Mouse (Mus musculus) MEL (cell line): ENCODE results near the gene Plcb1.

Source experiments
- BHLHE40 ChIP-seq: IDR thresholded peaks from 2 replicates; pipeline ENCODE4 v1.6.1; 2012; ENCODE audit warnings: low read depth, mild to moderate bottlenecking, inconsistent platforms, low read length, improper control_type of control experiment, borderline replicate concordance
- CHD2 ChIP-seq: IDR thresholded peaks from 2 replicates; pipeline ENCODE4 v1.6.1; 2011; ENCODE audit warnings: low read length, improper control_type of control experiment
- CTCF ChIP-seq, 3 experiments: IDR thresholded peaks in 2 of 3; conservative IDR thresholded peaks in 1 of 3; 2 replicates each; pipeline ENCODE4 v1.5.1; 2011 to 2012; ENCODE audit warnings: low read length in 3 of 3, low read depth in 2 of 3, mild to moderate bottlenecking in 2 of 3, improper control_type of control experiment in 1 of 3, inconsistent platforms in 1 of 3, mixed read lengths in 1 of 3, moderate library complexity in 1 of 3; ENCODE audit not compliant: control insufficient read depth in 1 of 3, insufficient read depth in 1 of 3, poor library complexity in 1 of 3, severe bottlenecking in 1 of 3
- JUND ChIP-seq: IDR thresholded peaks from 2 replicates; pipeline ENCODE4 v1.6.1; 2011; ENCODE audit warnings: low read depth, mild to moderate bottlenecking, improper control_type of control experiment, low read length
- MEF2A ChIP-seq: IDR thresholded peaks from 2 replicates; pipeline ENCODE4 v1.6.1; 2014; ENCODE audit warnings: low read depth, mild to moderate bottlenecking, inconsistent platforms, low read length, improper control_type of control experiment; ENCODE audit not compliant: poor library complexity, insufficient replicate concordance, severe bottlenecking; ENCODE audit errors: extremely low read depth
- POLR2A ChIP-seq, 2 experiments: IDR thresholded peaks; 2 replicates each; pipeline ENCODE4 v1.6.1; 2011 to 2012; ENCODE audit warnings: low read length in 2 of 2, mild to moderate bottlenecking in 2 of 2, control low read depth in 1 of 2, improper control_type of control experiment in 1 of 2, low read depth in 1 of 2, moderate library complexity in 1 of 2; ENCODE audit not compliant: control insufficient read depth in 1 of 2, insufficient read depth in 1 of 2, poor library complexity in 1 of 2
- POLR2AphosphoS2 ChIP-seq: IDR thresholded peaks from 2 replicates; pipeline ENCODE4 v1.6.1; 2011; ENCODE audit warnings: low read length, improper control_type of control experiment
- RCOR1 ChIP-seq: IDR thresholded peaks from 2 replicates; pipeline ENCODE4 v1.6.1; 2012; ENCODE audit warnings: low read depth, mild to moderate bottlenecking, inconsistent platforms, low read length, improper control_type of control experiment
- TCF12 ChIP-seq: IDR thresholded peaks from 2 replicates; pipeline ENCODE4 v1.6.1; 2014; ENCODE audit warnings: low read depth, mild to moderate bottlenecking, inconsistent platforms, low read length, improper control_type of control experiment, moderate library complexity
- UBTF ChIP-seq: IDR thresholded peaks from 2 replicates; pipeline ENCODE4 v1.6.1; 2012; ENCODE audit warnings: low read depth, mild to moderate bottlenecking, inconsistent platforms, low read length, improper control_type of control experiment, moderate library complexity, borderline replicate concordance; ENCODE audit not compliant: insufficient read depth
- USF1 ChIP-seq: IDR thresholded peaks from 2 replicates; pipeline ENCODE4 v1.6.1; 2014; ENCODE audit warnings: low read depth, mild to moderate bottlenecking, inconsistent platforms, low read length, improper control_type of control experiment, moderate library complexity
- ZC3H11A ChIP-seq: IDR thresholded peaks from 2 replicates; pipeline ENCODE4 v1.6.1; 2012; ENCODE audit warnings: low read depth, mild to moderate bottlenecking, inconsistent platforms, low read length, improper control_type of control experiment
- ZNF384 ChIP-seq: IDR thresholded peaks from 2 replicates; pipeline ENCODE4 v1.6.1; 2012; ENCODE audit warnings: low read depth, mild to moderate bottlenecking, inconsistent platforms, low read length, improper control_type of control experiment

DNA sequence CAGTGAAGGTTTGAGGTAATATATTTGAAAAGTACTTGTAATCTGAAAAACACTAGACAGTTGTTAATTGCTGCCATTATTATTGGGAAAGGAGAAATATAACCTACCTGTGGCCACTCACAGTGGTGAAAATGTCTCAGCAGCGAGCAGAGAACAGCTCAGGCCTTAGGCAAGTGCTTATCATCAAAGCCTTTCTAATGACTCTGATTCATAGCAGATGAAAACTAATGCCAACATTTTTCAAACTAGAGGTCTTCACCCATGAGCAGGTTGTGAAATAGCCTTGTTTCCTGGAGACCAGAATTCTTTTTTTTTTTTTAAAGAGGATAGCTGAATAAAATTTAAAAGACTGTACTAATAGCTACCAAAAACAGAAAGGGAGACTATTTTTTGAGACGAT, 105.3 kb downstream of the Plcb1 start:
- TF ChIP-seq CTCF (IDR thresholded peaks at IDR 0.05 in 2 of 3, conservative IDR thresholded peaks at IDR 0.05 in 1 of 3; ENCODE audit: control insufficient read depth in 1 of 3, insufficient read depth in 1 of 3, low read depth in 2 of 3, low read length in 3 of 3, poor library complexity in 1 of 3, severe bottlenecking in 1 of 3) (no peak), POLR2AphosphoS2 (no peak), MEF2A (no peak), USF1 (no peak), CHD2 (no peak), BHLHE40 (no peak), UBTF (no peak), JUND (no peak), POLR2A (IDR thresholded peaks at IDR 0.05; ENCODE audit: control insufficient read depth in 1 of 2, insufficient read depth in 1 of 2, low read depth in 1 of 2, low read length in 2 of 2, poor library complexity in 1 of 2) (no peak), TCF12 (no peak), ZC3H11A (no peak), ZNF384 (no peak), RCOR1 (no peak)
